Mouse (Mus musculus): ENCODE data around the gene Gfer. TPM values are rescaled to one million over a fixed set of nuclear protein-coding genes. Genes with fewer than 3 reads are reported as not detected.
A peak's percentile ranks its signal among the peaks of the same experiment; 100 is the strongest.

The Gfer gene
- total RNA-seq, 2 experiments from 2014 or later: 23.0 to 25.0 TPM

- intact Hi-C loops (cut with DNase I; ENCODE audit: low total_unique reads): loop anchor here (5.0 kb wide), 1 partner anchor 123 kb away; the partner anchor contains the start of gene Rab26
- no peak for DNase-seq
These were observed 41.0 kb downstream of the Gfer start for GRCm38 (mm10) chr17:24654969-24655368.

DNA sequence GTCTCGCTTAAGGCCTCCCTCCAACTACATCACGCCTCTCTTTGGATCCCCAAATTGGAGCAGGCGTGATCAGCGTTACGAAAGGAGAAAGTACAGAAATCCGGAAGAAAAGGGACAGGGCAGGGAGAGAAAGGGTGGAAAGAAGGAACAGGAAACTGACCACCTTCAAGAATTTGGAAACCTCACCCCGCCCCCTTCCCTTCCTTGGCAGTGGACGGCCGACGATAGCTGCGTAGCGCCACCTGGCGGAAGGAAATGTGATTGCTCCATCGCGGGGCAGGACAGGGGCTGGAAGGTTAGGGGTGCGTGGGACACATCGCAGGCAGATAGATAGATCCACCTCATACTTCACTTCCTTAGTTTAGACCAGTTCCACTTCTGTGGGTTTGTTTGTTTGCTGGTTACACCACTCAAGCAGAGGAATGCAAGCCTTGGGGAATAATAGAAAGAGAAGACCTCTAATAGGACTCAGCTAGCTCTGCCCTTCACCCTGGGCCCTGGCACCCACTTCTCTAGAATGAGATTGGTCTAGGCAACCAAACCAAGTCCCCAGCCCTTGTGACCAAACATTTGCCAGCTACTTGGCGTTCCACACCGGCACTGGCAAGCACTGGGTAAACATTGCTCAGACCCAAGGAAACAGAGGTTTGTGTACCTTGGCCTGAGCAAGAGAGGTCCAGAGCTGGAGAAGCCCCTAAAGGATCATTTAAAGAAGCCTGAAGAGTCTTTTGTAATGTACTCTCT is 41.8 kb downstream of the Gfer start:
- intact Hi-C loops (cut with DNase I; ENCODE audit: low total_unique reads): loop anchor here (5.0 kb wide), 1 partner anchor 122 kb away; the partner anchor contains the start of gene Rab26
- DNase-seq: peak; percentile 78

DNA sequence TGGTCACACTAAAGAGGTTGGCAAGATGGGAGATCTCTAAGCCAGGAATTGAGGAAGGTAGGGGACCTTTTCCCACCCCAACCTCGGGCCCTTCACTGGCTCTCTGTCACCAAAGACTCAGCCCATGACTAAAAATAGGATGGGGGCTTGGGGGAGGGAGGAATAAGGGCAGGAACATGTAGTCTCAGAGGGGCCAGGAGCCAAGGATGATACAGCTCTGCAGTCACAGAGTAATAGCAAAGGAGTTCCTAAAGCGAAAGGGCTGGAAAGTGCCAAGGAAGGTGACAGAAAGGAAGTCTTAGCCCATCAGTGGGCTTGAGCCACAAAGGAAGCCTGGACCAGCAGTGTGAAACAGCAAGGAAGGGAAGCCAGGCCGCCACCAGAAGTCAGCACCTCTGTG is 44.1 kb downstream of the Gfer start:
- intact Hi-C loops (cut with DNase I; ENCODE audit: low total_unique reads): loop anchor here (5.0 kb wide), 1 partner anchor 120 kb away; the partner anchor contains the start of gene Rab26
- DNase-seq: no peak

DNA sequence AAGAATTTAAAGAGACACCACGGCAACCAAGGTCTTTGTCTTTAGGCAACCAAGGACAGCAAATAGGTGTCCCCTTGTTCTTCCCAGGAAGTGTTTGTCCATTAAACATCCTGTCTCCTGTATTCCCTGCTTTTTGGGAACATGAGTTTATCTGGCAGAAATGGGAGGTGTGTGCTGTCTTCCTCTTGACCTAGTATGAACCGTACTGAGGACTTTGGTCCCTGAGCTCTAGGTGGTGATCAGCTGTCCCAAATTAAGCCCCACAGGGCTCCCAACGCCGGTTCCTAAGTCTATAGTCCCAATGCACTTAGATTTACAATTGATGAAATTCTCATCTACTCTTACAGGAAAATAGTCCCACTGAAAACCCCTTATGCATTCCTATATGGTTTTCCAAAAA is 45.2 kb downstream of the Gfer start:
- DNase-seq: no peak
- intact Hi-C loops (cut with DNase I; ENCODE audit: low total_unique reads): loop anchor here (5.0 kb wide), 1 partner anchor 118 kb away; the partner anchor contains the start of gene Rab26

- peak; percentile 65 for DNase-seq
- intact Hi-C loops (cut with DNase I; ENCODE audit: low total_unique reads): loop anchor here (5.0 kb wide), 1 partner anchor 118 kb away; the partner anchor contains the start of gene Rab26
These were observed 45.8 kb downstream of the Gfer start, which contains the start of gene Slc9a3r2 for GRCm38 (mm10) chr17:24650070-24650616. Slc9a3r2 (minus strand) TSS chr17:24650327.

GRCm38 (mm10) chr17:24649581-24650069 is 46.3 kb downstream of the Gfer start:
- no peak for DNase-seq
- intact Hi-C loops (cut with DNase I; ENCODE audit: low total_unique reads): loop anchor here (5.0 kb wide), 1 partner anchor 117 kb away; the partner anchor contains the start of gene Rab26

DNA sequence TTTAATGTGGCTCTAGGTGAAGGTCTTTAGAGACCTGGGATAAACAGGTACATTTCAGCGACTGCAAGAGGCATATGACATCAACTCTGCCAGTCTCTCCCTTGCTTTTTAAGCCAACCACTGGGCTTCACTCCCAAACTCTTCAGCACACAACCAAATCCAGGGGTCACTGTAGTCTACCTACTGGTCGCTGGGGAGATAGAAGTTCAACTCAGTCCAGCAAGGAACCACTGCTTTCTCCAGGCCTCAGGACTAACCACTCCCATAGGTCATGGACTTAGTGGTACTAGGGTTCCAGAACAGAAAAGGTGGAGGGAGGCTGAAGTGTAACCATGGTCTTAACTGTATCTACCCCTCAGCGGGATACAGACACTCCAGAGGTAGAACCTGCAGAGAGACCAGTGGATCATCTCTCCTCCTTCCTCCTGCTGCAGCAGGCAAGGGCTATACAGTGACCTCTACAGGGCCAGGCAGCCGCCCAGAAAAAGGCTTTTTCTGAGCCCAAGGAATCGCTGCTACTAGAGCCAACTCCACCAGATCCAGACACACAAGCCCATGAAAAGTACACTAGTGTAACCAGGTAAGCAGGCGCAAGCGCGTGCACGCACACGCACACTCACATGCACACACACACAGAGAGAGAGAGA is 47.1 kb downstream of the Gfer start:
- intact Hi-C loops (cut with DNase I; ENCODE audit: low total_unique reads): no loop called here
- DNase-seq: no peak

GRCm38 (mm10) chr17:24647493-24647892 is 48.5 kb downstream of the Gfer start:
- intact Hi-C loops (cut with DNase I; ENCODE audit: low total_unique reads): no loop called here
- no peak for DNase-seq

- no peak for DNase-seq
- intact Hi-C loops (cut with DNase I; ENCODE audit: low total_unique reads): no loop called here
These were observed 49.6 kb downstream of the Gfer start for GRCm38 (mm10) chr17:24646381-24646780.

DNA sequence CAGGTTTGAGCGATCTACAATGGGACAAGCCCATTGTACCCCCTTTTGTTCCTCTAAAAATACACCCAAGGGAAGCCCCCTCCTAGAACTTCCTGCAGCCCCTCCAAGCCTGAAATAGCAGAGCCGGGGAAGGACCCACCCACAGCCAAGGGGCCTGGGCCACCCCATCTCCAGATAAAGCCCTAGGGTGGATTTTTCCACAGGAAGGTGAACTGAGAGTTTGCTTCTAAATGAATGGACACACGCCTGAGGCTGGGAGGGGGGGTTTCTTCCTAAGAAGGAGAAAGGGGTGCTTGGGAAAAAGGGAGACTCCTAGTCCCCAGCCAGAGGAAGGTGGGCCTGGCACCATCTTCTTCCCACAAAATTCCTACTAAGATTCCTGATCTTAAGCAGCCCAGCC is 50.0 kb downstream of the Gfer start:
- intact Hi-C loops (cut with DNase I; ENCODE audit: low total_unique reads): no loop called here
- DNase-seq: no peak

DNA sequence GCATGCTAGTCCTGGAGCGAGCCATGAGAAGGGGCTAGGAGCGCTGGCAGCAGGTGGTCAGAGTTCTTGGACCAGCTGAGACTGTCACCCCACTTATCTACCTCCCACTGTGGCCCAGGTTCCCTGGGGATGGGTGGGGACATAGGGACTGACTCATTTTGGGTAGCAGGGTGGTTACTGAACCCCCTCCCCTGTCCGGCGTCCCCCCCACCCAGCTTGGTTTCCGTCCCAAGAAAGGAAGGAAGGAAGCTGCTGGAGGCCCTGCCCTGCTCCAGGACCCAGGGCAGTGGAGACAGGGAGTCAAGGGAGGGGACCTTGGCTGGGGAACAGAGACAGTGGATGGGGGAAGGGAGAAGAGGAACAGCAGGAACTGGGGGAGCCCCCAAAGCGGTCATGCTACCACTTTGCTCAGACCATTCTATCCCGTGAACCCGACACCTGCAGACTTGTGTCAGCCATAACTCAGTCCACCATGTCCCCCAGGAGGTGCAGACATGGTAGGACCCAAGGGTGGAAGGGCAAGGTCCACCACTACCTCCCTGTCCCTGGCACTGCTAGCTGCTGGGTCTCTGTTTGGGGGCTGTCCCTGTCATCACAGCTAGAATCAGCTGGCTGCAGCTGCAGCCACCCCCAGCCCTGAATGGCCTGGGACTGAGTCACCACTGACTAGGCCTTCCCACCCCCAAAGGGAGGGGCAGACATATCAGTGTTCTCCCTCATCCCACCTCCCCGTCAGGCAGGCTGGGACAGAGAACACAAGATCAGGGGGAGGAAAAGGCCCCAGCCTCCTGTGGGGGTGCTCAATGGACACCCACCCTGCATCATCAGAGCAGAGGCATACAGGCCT is 50.9 kb downstream of the Gfer start:
- peak; percentile 43 for DNase-seq
- intact Hi-C loops (cut with DNase I; ENCODE audit: low total_unique reads): no loop called here

- intact Hi-C loops (cut with DNase I; ENCODE audit: low total_unique reads): no loop called here
- DNase-seq: no peak
These were observed 51.8 kb downstream of the Gfer start for GRCm38 (mm10) chr17:24644030-24644715.

Other genes starting within 250 kb of the Gfer start
- gene E4f1, start 225.8 kb downstream of the Gfer start, total RNA-seq (2021): 10 to 100 TPM in 1 of 2 experiments, 1 to 10 TPM in 1; 8.5 to 10.2 TPM
- 10 to 100 TPM; 44.6 TPM for gene Pgp, start 225.8 kb downstream of the Gfer start, total RNA-seq (2021)
- gene Bricd5, start 222.3 kb downstream of the Gfer start, total RNA-seq (2021): under 1 TPM in 1 of 2 experiments, not detected in 1; 0.31 TPM
- 10 to 100 TPM; 10.7 to 11.6 TPM for gene Mlst8, start 217.1 kb downstream of the Gfer start, total RNA-seq (2021)
- gene Caskin1, start 207.6 kb downstream of the Gfer start, total RNA-seq (2021): under 1 TPM; 0.22 to 0.31 TPM
- 10 to 100 TPM; 31.9 to 33.4 TPM for gene Traf7, start 168.2 kb downstream of the Gfer start, total RNA-seq (2021)
- under 1 TPM; 0.21 to 0.27 TPM for gene Rab26, start 161.9 kb downstream of the Gfer start, total RNA-seq (2021)
- 10 to 100 TPM; 32.0 to 36.1 TPM for gene Pkd1, start 146.3 kb downstream of the Gfer start, total RNA-seq (2021)
- gene Tsc2, start 63.5 kb downstream of the Gfer start, total RNA-seq (2021): 10 to 100 TPM; 50.6 to 53.0 TPM
- gene Nthl1, start 63.5 kb downstream of the Gfer start, total RNA-seq (2021): 1 to 10 TPM; 2.2 to 3.6 TPM
- gene Slc9a3r2, start 45.8 kb downstream of the Gfer start, total RNA-seq (2021): 10 to 100 TPM; 36.2 to 46.3 TPM
- not detected for gene Npw, start 37.7 kb downstream of the Gfer start, total RNA-seq (2021)
- 10 to 100 TPM; 13.9 to 16.3 TPM for gene Zfp598, start 26.5 kb downstream of the Gfer start, total RNA-seq (2021)
- not detected for gene Syngr3, start 6.2 kb downstream of the Gfer start, total RNA-seq (2021)
- under 1 TPM; 0.44 to 0.94 TPM for gene Noxo1, start 78 bp upstream of the Gfer start, total RNA-seq (2021)
- 10 to 100 TPM; 16.3 to 19.6 TPM for gene Tbl3, start 11.5 kb upstream of the Gfer start, total RNA-seq (2021)
- gene Rnf151, start 21.9 kb upstream of the Gfer start, total RNA-seq (2021): not detected
- gene Rps2, start 22.0 kb upstream of the Gfer start, total RNA-seq (2021): 100 to 1,000 TPM; 643 to 719 TPM
- gene Ndufb10, start 28.3 kb upstream of the Gfer start, total RNA-seq (2021): 100 to 1,000 TPM; 467 to 532 TPM
- 100 to 1,000 TPM; 781 to 864 TPM for gene Rpl3l, start 31.7 kb upstream of the Gfer start, total RNA-seq (2021)
- gene Msrb1, start 40.5 kb upstream of the Gfer start, total RNA-seq (2021): 100 to 1,000 TPM; 143 to 165 TPM
- not detected for gene Hs3st6, start 56.8 kb upstream of the Gfer start, total RNA-seq (2021)
- gene Meiob, start 108.1 kb upstream of the Gfer start, total RNA-seq (2021): not detected
- gene Hagh, start 144.0 kb upstream of the Gfer start, total RNA-seq (2021): 10 to 100 TPM; 71.1 to 77.2 TPM
- 10 to 100 TPM; 38.9 to 46.1 TPM for gene Fahd1, start 154.2 kb upstream of the Gfer start, total RNA-seq (2021)
- 1 to 10 TPM; 2.9 TPM for gene Igfals, start 169.8 kb upstream of the Gfer start, total RNA-seq (2021)
- 10 to 100 TPM; 12.5 to 14.6 TPM for gene Nubp2, start 190.2 kb upstream of the Gfer start, total RNA-seq (2021)
- 10 to 100 TPM; 24.4 to 29.2 TPM for gene Spsb3, start 190.5 kb upstream of the Gfer start, total RNA-seq (2021)
- gene Eme2, start 198.9 kb upstream of the Gfer start, total RNA-seq (2021): 10 to 100 TPM; 13.9 to 14.5 TPM
- 100 to 1,000 TPM; 118 to 120 TPM for gene Mrps34, start 199.0 kb upstream of the Gfer start, total RNA-seq (2021)
- gene Nme3, start 200.3 kb upstream of the Gfer start, total RNA-seq (2021): 1 to 10 TPM; 7.6 to 9.0 TPM
- 10 to 100 TPM; 16.3 to 19.2 TPM for gene Mapk8ip3, start 240.8 kb upstream of the Gfer start, total RNA-seq (2021)